Mouse (Mus musculus) megakaryocyte-erythroid progenitor cell, adult 5-6 weeks (primary cell): ENCODE results near the gene Olfr67. TPM values are rescaled to one million over a fixed set of nuclear protein-coding genes. Genes with fewer than 3 reads are reported as not detected.
"Not testable (repeated sequence)": the region's sequence is repeated elsewhere in the genome, so short reads cannot be mapped to it uniquely, and the experiment has no call there.

Experiments
- ATAC-seq: replicated peaks from 2 replicates; pipeline ENCODE4 v1.8.0; 2016; ENCODE audit warnings: mild to moderate bottlenecking, inconsistent platforms; ENCODE audit not compliant: severe bottlenecking, poor library complexity, low FRiP score, low TSS enrichment
- total RNA-seq, 2 experiments: library from RNA; stranded (forward) in 1 of 2; stranded (reverse) in 1 of 2; fragments of 200-1000, 215-1000 nt in 1 of 2; fragments of >200 nt in 1 of 2; fragmentation: Nextera tagmentation in 1 of 2; gene quantifications; 2 replicates each; pipeline ENCODE4 v1.2.3; 2014 to 2017

Olfr67 gene
- total RNA-seq, 2 experiments from 2014 or later: not detected

GRCm38 (mm10) chr7:103779598-103779997, 12.0 kb downstream of the Olfr67 start, which contains the start of gene Olfr68:
TSS of gene Olfr68 (minus strand) at chr7:103779698.
- no peak for ATAC-seq

- peak; percentile 95 for ATAC-seq
These were observed 14.0 kb downstream of the Olfr67 start for GRCm38 (mm10) chr7:103777652-103778051.

GRCm38 (mm10) chr7:103771494-103771893, 20.1 kb downstream of the Olfr67 start, which contains the start of gene Olfr69:
TSS of gene Olfr69 (minus strand) at chr7:103771594.
- no peak for ATAC-seq

- ATAC-seq: peak; percentile 86
These were observed 23.9 kb downstream of the Olfr67 start for GRCm38 (mm10) chr7:103767687-103768086.

- not testable (repeated sequence) for ATAC-seq
These were observed 29.4 kb downstream of the Olfr67 start for GRCm38 (mm10) chr7:103762212-103762611.

- ATAC-seq: no peak
These were observed 34.4 kb downstream of the Olfr67 start, which contains the start of gene Olfr630 for GRCm38 (mm10) chr7:103757233-103757632. TSS of gene Olfr630 (minus strand) at chr7:103757333.

GRCm38 (mm10) chr7:103744843-103745242, 46.8 kb downstream of the Olfr67 start, which contains the start of gene Olfr629:
TSS of gene Olfr629 (minus strand) at chr7:103744943.
- ATAC-seq: no peak

Other genes with a start within 250 kb of the Olfr67 start
Only the 30 nearest of the 34 such genes appear.
- not detected in 2 replicates for gene Olfr616, start 222.7 kb downstream of the Olfr67 start, total RNA-seq (2014; fragmentation: Nextera tagmentation)
- gene Olfr616, start 222.7 kb downstream of the Olfr67 start, total RNA-seq (2017): not detected in 2 replicates
- not detected in 2 replicates for gene Olfr617, start 218.8 kb downstream of the Olfr67 start, total RNA-seq (2014; fragmentation: Nextera tagmentation)
- not detected in 2 replicates for gene Olfr617, start 218.8 kb downstream of the Olfr67 start, total RNA-seq (2017)
- not detected in 2 replicates for gene Olfr618, start 201.7 kb downstream of the Olfr67 start, total RNA-seq (2014; fragmentation: Nextera tagmentation)
- not detected in 2 replicates for gene Olfr618, start 201.7 kb downstream of the Olfr67 start, total RNA-seq (2017)
- gene Olfr619, start 191.2 kb downstream of the Olfr67 start, total RNA-seq (2014; fragmentation: Nextera tagmentation): not detected in 2 replicates
- not detected in 2 replicates for gene Olfr619, start 191.2 kb downstream of the Olfr67 start, total RNA-seq (2017)
- gene Olfr620, start 179.3 kb downstream of the Olfr67 start, total RNA-seq (2014; fragmentation: Nextera tagmentation): not detected in 2 replicates
- gene Olfr620, start 179.3 kb downstream of the Olfr67 start, total RNA-seq (2017): not detected in 2 replicates
- gene Olfr622, start 149.1 kb downstream of the Olfr67 start, total RNA-seq (2014; fragmentation: Nextera tagmentation): not detected in 2 replicates
- not detected in 2 replicates for gene Olfr622, start 149.1 kb downstream of the Olfr67 start, total RNA-seq (2017)
- not detected in 2 replicates for gene Olfr623, start 128.1 kb downstream of the Olfr67 start, total RNA-seq (2014; fragmentation: Nextera tagmentation)
- gene Olfr623, start 128.1 kb downstream of the Olfr67 start, total RNA-seq (2017): not detected in 2 replicates
- not detected in 2 replicates for gene Olfr624, start 120.6 kb downstream of the Olfr67 start, total RNA-seq (2014; fragmentation: Nextera tagmentation)
- not detected in 2 replicates for gene Olfr624, start 120.6 kb downstream of the Olfr67 start, total RNA-seq (2017)
- not detected in 2 replicates for gene Olfr625-ps1, start 109.1 kb downstream of the Olfr67 start, total RNA-seq (2014; fragmentation: Nextera tagmentation)
- not detected in 2 replicates for gene Olfr625-ps1, start 109.1 kb downstream of the Olfr67 start, total RNA-seq (2017)
- not detected in 2 replicates for gene Olfr243, start 77.2 kb downstream of the Olfr67 start, total RNA-seq (2014; fragmentation: Nextera tagmentation)
- not detected in 2 replicates for gene Olfr243, start 77.2 kb downstream of the Olfr67 start, total RNA-seq (2017)
- not detected in 2 replicates for gene Olfr628, start 61.4 kb downstream of the Olfr67 start, total RNA-seq (2014; fragmentation: Nextera tagmentation)
- not detected in 2 replicates for gene Olfr628, start 61.4 kb downstream of the Olfr67 start, total RNA-seq (2017)
- not detected in 2 replicates for gene Olfr629, start 46.9 kb downstream of the Olfr67 start, total RNA-seq (2014; fragmentation: Nextera tagmentation)
- gene Olfr629, start 46.9 kb downstream of the Olfr67 start, total RNA-seq (2017): not detected in 2 replicates
- gene Olfr630, start 34.5 kb downstream of the Olfr67 start, total RNA-seq (2014; fragmentation: Nextera tagmentation): not detected in 2 replicates
- not detected in 2 replicates for gene Olfr630, start 34.5 kb downstream of the Olfr67 start, total RNA-seq (2017)
- not detected in 2 replicates for gene Olfr69, start 20.2 kb downstream of the Olfr67 start, total RNA-seq (2014; fragmentation: Nextera tagmentation)
- not detected in 2 replicates for gene Olfr69, start 20.2 kb downstream of the Olfr67 start, total RNA-seq (2017)
- gene Olfr68, start 12.1 kb downstream of the Olfr67 start, total RNA-seq (2014; fragmentation: Nextera tagmentation): not detected in 2 replicates
- not detected in 2 replicates for gene Olfr68, start 12.1 kb downstream of the Olfr67 start, total RNA-seq (2017)
- gene Hbb-bt, start 22.2 kb upstream of the Olfr67 start, total RNA-seq (2014; fragmentation: Nextera tagmentation): 118 and 169 TPM in 2 replicates
- gene Hbb-bt, start 22.2 kb upstream of the Olfr67 start, total RNA-seq (2017): 10.7 and 57.4 TPM in 2 replicates
- 149 and 199 TPM in 2 replicates for gene Hbb-bs, start 36.3 kb upstream of the Olfr67 start, total RNA-seq (2014; fragmentation: Nextera tagmentation)
- 20.1 and 148 TPM in 2 replicates for gene Hbb-bs, start 36.3 kb upstream of the Olfr67 start, total RNA-seq (2017)
- gene Hbb-bh2, start 48.7 kb upstream of the Olfr67 start, total RNA-seq (2014; fragmentation: Nextera tagmentation): not detected in 2 replicates
- gene Hbb-bh2, start 48.7 kb upstream of the Olfr67 start, total RNA-seq (2017): not detected in 2 replicates
- gene Hbb-bh1, start 51.3 kb upstream of the Olfr67 start, total RNA-seq (2014; fragmentation: Nextera tagmentation): not detected in 2 replicates
- gene Hbb-bh1, start 51.3 kb upstream of the Olfr67 start, total RNA-seq (2017): not detected in 2 replicates
- not detected in 2 replicates for gene Hbb-y, start 61.4 kb upstream of the Olfr67 start, total RNA-seq (2014; fragmentation: Nextera tagmentation)
- gene Hbb-y, start 61.4 kb upstream of the Olfr67 start, total RNA-seq (2017): not detected in 2 replicates
- not detected in 2 replicates for gene Olfr66, start 94.4 kb upstream of the Olfr67 start, total RNA-seq (2014; fragmentation: Nextera tagmentation)
- gene Olfr66, start 94.4 kb upstream of the Olfr67 start, total RNA-seq (2017): not detected in 2 replicates
- not detected in 2 replicates for gene Olfr64, start 102.7 kb upstream of the Olfr67 start, total RNA-seq (2014; fragmentation: Nextera tagmentation)
- not detected in 2 replicates for gene Olfr64, start 102.7 kb upstream of the Olfr67 start, total RNA-seq (2017)
- gene Olfr65, start 111.7 kb upstream of the Olfr67 start, total RNA-seq (2014; fragmentation: Nextera tagmentation): not detected in 2 replicates
- not detected in 2 replicates for gene Olfr65, start 111.7 kb upstream of the Olfr67 start, total RNA-seq (2017)
- not detected in 2 replicates for gene Olfr631, start 137.0 kb upstream of the Olfr67 start, total RNA-seq (2014; fragmentation: Nextera tagmentation)
- not detected in 2 replicates for gene Olfr631, start 137.0 kb upstream of the Olfr67 start, total RNA-seq (2017)
- not detected in 2 replicates for gene Olfr632, start 142.5 kb upstream of the Olfr67 start, total RNA-seq (2014; fragmentation: Nextera tagmentation)
- not detected in 2 replicates for gene Olfr632, start 142.5 kb upstream of the Olfr67 start, total RNA-seq (2017)
- not detected in 2 replicates for gene Olfr633, start 152.6 kb upstream of the Olfr67 start, total RNA-seq (2014; fragmentation: Nextera tagmentation)
- not detected in 2 replicates for gene Olfr633, start 152.6 kb upstream of the Olfr67 start, total RNA-seq (2017)
- gene Olfr635, start 179.3 kb upstream of the Olfr67 start, total RNA-seq (2014; fragmentation: Nextera tagmentation): not detected in 2 replicates
- gene Olfr635, start 179.3 kb upstream of the Olfr67 start, total RNA-seq (2017): not detected in 2 replicates
- gene Olfr638, start 206.9 kb upstream of the Olfr67 start, total RNA-seq (2014; fragmentation: Nextera tagmentation): not detected in 2 replicates
- gene Olfr638, start 206.9 kb upstream of the Olfr67 start, total RNA-seq (2017): not detected in 2 replicates
- not detected in 2 replicates for gene Olfr639, start 225.5 kb upstream of the Olfr67 start, total RNA-seq (2014; fragmentation: Nextera tagmentation)
- gene Olfr639, start 225.5 kb upstream of the Olfr67 start, total RNA-seq (2017): not detected in 2 replicates
- gene Olfr640, start 233.8 kb upstream of the Olfr67 start, total RNA-seq (2014; fragmentation: Nextera tagmentation): not detected in 2 replicates
- not detected in 2 replicates for gene Olfr640, start 233.8 kb upstream of the Olfr67 start, total RNA-seq (2017)